Mouse (Mus musculus) kidney, adult 11 months (tissue): ENCODE results near the gene Mroh2a.

Source experiments
- DNase-seq: peaks from one replicate; pipeline ENCODE4 v3.0.0; 2022

Gene Mroh2a

GRCm38 (mm10) chr1:88279111-88280005, 52.6 kb downstream of the Mroh2a start:
- peak; percentile 74 for DNase-seq

- no peak for DNase-seq
Measured at GRCm38 (mm10) chr1:88280006-88280690, 53.4 kb downstream of the Mroh2a start.

- DNase-seq: no peak
Measured at GRCm38 (mm10) chr1:88282301-88282700, 55.5 kb downstream of the Mroh2a start.

GRCm38 (mm10) chr1:88283376-88284227, 56.8 kb downstream of the Mroh2a start:
- no peak for DNase-seq

- no peak for DNase-seq
Measured at GRCm38 (mm10) chr1:88284228-88284945, 57.6 kb downstream of the Mroh2a start.

GRCm38 (mm10) chr1:88284946-88285320, 58.1 kb downstream of the Mroh2a start:
- DNase-seq: peak; percentile 44

GRCm38 (mm10) chr1:88285652-88286051, 58.9 kb downstream of the Mroh2a start:
- DNase-seq: no peak

- no peak for DNase-seq
Measured at GRCm38 (mm10) chr1:88286136-88286845, 59.5 kb downstream of the Mroh2a start.

- no peak for DNase-seq
Measured at GRCm38 (mm10) chr1:88286887-88287696, 60.3 kb downstream of the Mroh2a start.

GRCm38 (mm10) chr1:88287697-88287980, 60.9 kb downstream of the Mroh2a start:
- peak; percentile 54 for DNase-seq

- peak; percentile 39 for DNase-seq
Measured at GRCm38 (mm10) chr1:88288056-88288788, 61.4 kb downstream of the Mroh2a start.

GRCm38 (mm10) chr1:88288789-88289127, 62.0 kb downstream of the Mroh2a start:
- DNase-seq: no peak

- DNase-seq: no peak
Measured at GRCm38 (mm10) chr1:88289152-88289551, 62.4 kb downstream of the Mroh2a start.

GRCm38 (mm10) chr1:88289917-88290316, 63.1 kb downstream of the Mroh2a start:
- peak; percentile 41 for DNase-seq

- no peak for DNase-seq
Measured at GRCm38 (mm10) chr1:88290511-88290910, 63.7 kb downstream of the Mroh2a start.

- no peak for DNase-seq
Measured at GRCm38 (mm10) chr1:88291409-88292005, 64.7 kb downstream of the Mroh2a start.

GRCm38 (mm10) chr1:88292057-88292456, 65.3 kb downstream of the Mroh2a start:
- no peak for DNase-seq

- no peak for DNase-seq
Measured at GRCm38 (mm10) chr1:88294650-88295049, 67.9 kb downstream of the Mroh2a start.

GRCm38 (mm10) chr1:88296171-88296920, 69.6 kb downstream of the Mroh2a start:
- DNase-seq: no peak
